Mouse (Mus musculus): ENCODE measurements around the gene Nppb.

Nppb gene

GRCm38 (mm10) chr4:147985205-147986132, at the start of gene Nppb:
Gene Nppb (plus strand): TSS chr4:147985788.
- no peak for DNase-seq

- DNase-seq, result no peak
Observed at GRCm38 (mm10) chr4:147935904-147936303, 49.7 kb upstream of the Nppb start.

- peak; percentile 71 for DNase-seq
Observed at GRCm38 (mm10) chr4:147936331-147936954, 49.1 kb upstream of the Nppb start, which contains the start of gene Plod1. Gene Plod1 (minus strand): TSS chr4:147936767.

- no peak for DNase-seq
Observed at GRCm38 (mm10) chr4:147937021-147937420, 48.6 kb upstream of the Nppb start.

GRCm38 (mm10) chr4:147937486-147937885, 48.1 kb upstream of the Nppb start:
- no peak for DNase-seq

- DNase-seq, result no peak
Observed at GRCm38 (mm10) chr4:147938148-147939096, 47.2 kb upstream of the Nppb start.

- DNase-seq, result no peak
Observed at GRCm38 (mm10) chr4:147940111-147940510, 45.5 kb upstream of the Nppb start.

- DNase-seq, result peak; percentile 90
Observed at GRCm38 (mm10) chr4:147940576-147941044, 45.0 kb upstream of the Nppb start, which contains the start of gene 2510039O18Rik. Gene 2510039O18Rik (plus strand): TSS chr4:147940895.

- DNase-seq, result peak; percentile 49
Observed at GRCm38 (mm10) chr4:147941045-147942020, 44.3 kb upstream of the Nppb start.

GRCm38 (mm10) chr4:147943005-147943404, 42.6 kb upstream of the Nppb start:
- no peak for DNase-seq

- no peak for DNase-seq
Observed at GRCm38 (mm10) chr4:147947511-147947910, 38.1 kb upstream of the Nppb start.

- DNase-seq, result peak; percentile 28
Observed at GRCm38 (mm10) chr4:147953590-147953989, 32.0 kb upstream of the Nppb start.

- no peak for DNase-seq
Observed at GRCm38 (mm10) chr4:147957141-147957540, 28.4 kb upstream of the Nppb start.

- peak; percentile 78 for DNase-seq
Observed at GRCm38 (mm10) chr4:147959881-147960831, 25.4 kb upstream of the Nppb start.

- no peak for DNase-seq
Observed at GRCm38 (mm10) chr4:147962781-147963180, 22.8 kb upstream of the Nppb start.

- DNase-seq, result no peak
Observed at GRCm38 (mm10) chr4:147963623-147964022, 22.0 kb upstream of the Nppb start.

- no peak for DNase-seq
Observed at GRCm38 (mm10) chr4:147965712-147966111, 19.9 kb upstream of the Nppb start.

GRCm38 (mm10) chr4:147968816-147969215, 16.8 kb upstream of the Nppb start:
- no peak for DNase-seq

- no peak for DNase-seq
Observed at GRCm38 (mm10) chr4:147969337-147969736, 16.3 kb upstream of the Nppb start.

- DNase-seq, result no peak
Observed at GRCm38 (mm10) chr4:147976237-147976636, 9.4 kb upstream of the Nppb start.

All from right cerebral cortex, postnatal 14 days (tissue).